Mouse (Mus musculus): ENCODE data around the gene Endod1.
"Not testable (repeated sequence)": the region's sequence is repeated elsewhere in the genome, so short reads cannot be mapped to it uniquely, and the experiment has no call there.

Endod1 gene

GRCm38 (mm10) chr9:14380386-14381285 is 671 bp downstream of the Endod1 start:
- DNase-seq (ENCODE audit: low spot score) = peak; percentile 48

GRCm38 (mm10) chr9:14379769-14380385 is 1.4 kb downstream of the Endod1 start:
- no peak for DNase-seq (ENCODE audit: low spot score)

GRCm38 (mm10) chr9:14378151-14378550 is 3.2 kb downstream of the Endod1 start:
- DNase-seq (ENCODE audit: low spot score) = no peak

- no peak for DNase-seq (ENCODE audit: low spot score)
Observed at GRCm38 (mm10) chr9:14376149-14376548, 5.2 kb downstream of the Endod1 start.

- no peak for DNase-seq (ENCODE audit: low spot score)
Observed at GRCm38 (mm10) chr9:14372440-14372839, 8.9 kb downstream of the Endod1 start.

- no peak for DNase-seq (ENCODE audit: low spot score)
Observed at GRCm38 (mm10) chr9:14369271-14369670, 12.0 kb downstream of the Endod1 start.

GRCm38 (mm10) chr9:14367850-14368249 is 13.5 kb downstream of the Endod1 start:
- no peak for DNase-seq (ENCODE audit: low spot score)

- no peak for DNase-seq (ENCODE audit: low spot score)
Observed at GRCm38 (mm10) chr9:14365481-14366125, 15.7 kb downstream of the Endod1 start.

- no peak for DNase-seq (ENCODE audit: low spot score)
Observed at GRCm38 (mm10) chr9:14364719-14365118, 16.6 kb downstream of the Endod1 start.

GRCm38 (mm10) chr9:14363540-14363939 is 17.8 kb downstream of the Endod1 start:
- no peak for DNase-seq (ENCODE audit: low spot score)

- no peak for DNase-seq (ENCODE audit: low spot score)
Observed at GRCm38 (mm10) chr9:14362068-14362768, 19.1 kb downstream of the Endod1 start.

- DNase-seq (ENCODE audit: low spot score) = no peak
Observed at GRCm38 (mm10) chr9:14357033-14357432, 24.3 kb downstream of the Endod1 start.

- DNase-seq (ENCODE audit: low spot score) = no peak
Observed at GRCm38 (mm10) chr9:14354852-14355251, 26.5 kb downstream of the Endod1 start.

- DNase-seq (ENCODE audit: low spot score) = no peak
Observed at GRCm38 (mm10) chr9:14352337-14352736, 29.0 kb downstream of the Endod1 start.

GRCm38 (mm10) chr9:14350787-14351186 is 30.5 kb downstream of the Endod1 start:
- no peak for DNase-seq (ENCODE audit: low spot score)

- DNase-seq (ENCODE audit: low spot score) = no peak
Observed at GRCm38 (mm10) chr9:14349380-14349779, 31.9 kb downstream of the Endod1 start.

- no peak for DNase-seq (ENCODE audit: low spot score)
Observed at GRCm38 (mm10) chr9:14348416-14348815, 32.9 kb downstream of the Endod1 start.

GRCm38 (mm10) chr9:14345866-14346265 is 35.4 kb downstream of the Endod1 start:
- DNase-seq (ENCODE audit: low spot score) = not testable (repeated sequence)

- DNase-seq (ENCODE audit: low spot score) = peak; percentile 55
Observed at GRCm38 (mm10) chr9:14342041-14342668, 39.2 kb downstream of the Endod1 start.

- DNase-seq (ENCODE audit: low spot score) = no peak
Observed at GRCm38 (mm10) chr9:14338701-14339100, 42.6 kb downstream of the Endod1 start.

- no peak for DNase-seq (ENCODE audit: low spot score)
Observed at GRCm38 (mm10) chr9:14336901-14337300, 44.4 kb downstream of the Endod1 start.

- DNase-seq (ENCODE audit: low spot score) = no peak
Observed at GRCm38 (mm10) chr9:14335829-14336228, 45.5 kb downstream of the Endod1 start.
